Mouse (Mus musculus) limb, embryonic 12.5 days (tissue): Measurements from ENCODE around the gene Anapc13. TPM values are rescaled to one million over a fixed set of nuclear protein-coding genes. Genes with fewer than 3 reads are reported as not detected.

Experiments
- polyA plus RNA-seq: library from polyadenylated mRNA; unstranded; fragments of >200 nt; fragmentation: Nextera tagmentation; extraction: Ambion mirVana; gene quantifications from 2 replicates; pipeline ENCODE4 v1.2.1, GENCODE M21; 2016

The Anapc13 gene
- polyA plus RNA-seq, 1 experiment from 2014 or later: 196 TPM

Other genes starting within 250 kb of the Anapc13 start
- 0.15 and 0.70 TPM in 2 replicates for gene Ky, start 120.5 kb upstream of the Anapc13 start, polyA plus RNA-seq
- 52.6 and 53.7 TPM in 2 replicates for gene Cep63, start 238 bp downstream of the Anapc13 start, polyA plus RNA-seq
- gene Amotl2, start 90.4 kb downstream of the Anapc13 start, polyA plus RNA-seq: 73.1 and 73.9 TPM in 2 replicates
- 23.6 and 26.3 TPM in 2 replicates for gene Ryk, start 208.6 kb downstream of the Anapc13 start, polyA plus RNA-seq